Mouse (Mus musculus) intestine, postnatal 0 days (tissue): ENCODE measurements around the gene Rnf166. TPM values are rescaled to one million over a fixed set of nuclear protein-coding genes. Genes with fewer than 3 reads are reported as not detected.

ENCODE experiments used
- ATAC-seq: fragments of 200-750 bp; cut with Nextera tagmentation; 2 replicates; pipeline ENCODE4 v1.8.0; 2017; ENCODE audit warnings: mild to moderate bottlenecking, moderate TSS enrichment, moderate library complexity
- H3K27ac ChIP-seq: fragments of 300-500 bp; sonication (generic); 2 replicates; pipeline ENCODE4 v1.5.1; 2014; ENCODE audit warnings: mild to moderate bottlenecking, low read depth, low read length, moderate library complexity
- H3K27me3 ChIP-seq: fragments of 300-500 bp; sonication (generic); replicated peaks from 2 replicates; pipeline ENCODE4 v1.6.1; 2014; ENCODE audit warnings: low read length, mixed read lengths; ENCODE audit not compliant: control insufficient read depth, insufficient read depth
- H3K36me3 ChIP-seq: fragments of 300-500 bp; sonication (generic); 2 replicates; pipeline ENCODE4 v1.6.1; 2014; ENCODE audit warnings: mild to moderate bottlenecking, moderate library complexity; ENCODE audit not compliant: control insufficient read depth, insufficient read depth
- H3K4me1 ChIP-seq: fragments of 300-500 bp; sonication (generic); replicated peaks from 2 replicates; pipeline ENCODE4 v1.6.1; 2014; ENCODE audit warnings: antibody characterized with exemption, low read length, mixed read lengths; ENCODE audit not compliant: control insufficient read depth, insufficient read depth
- H3K4me2 ChIP-seq: fragments of 300-500 bp; sonication (generic); replicated peaks from 2 replicates; pipeline ENCODE4 v1.6.1; 2014; ENCODE audit warnings: low read depth, mild to moderate bottlenecking, moderate library complexity
- H3K4me3 ChIP-seq: fragments of 300-500 bp; sonication (generic); 2 replicates; pipeline ENCODE4 v1.5.1; 2014; ENCODE audit warnings: low read depth, low read length
- H3K9ac ChIP-seq: fragments of 300-500 bp; sonication (generic); 2 replicates; pipeline ENCODE4 v1.6.1; 2014; ENCODE audit warnings: mild to moderate bottlenecking, low read depth, low read length
- H3K9me3 ChIP-seq: fragments of 300-500 bp; sonication (generic); 2 replicates; pipeline ENCODE4 v1.6.1; 2016; ENCODE audit warnings: mixed run types; ENCODE audit not compliant: control insufficient read depth
- CTCF ChIP-seq: sonication (generic); IDR thresholded peaks from 2 replicates; pipeline ENCODE4 v1.5.1; 2016; ENCODE audit warnings: low read depth, mild to moderate bottlenecking, control low read depth, antibody characterized with exemption, moderate library complexity
- WGBS: fragments of 180-500 bp; shearing (Covaris S2); extraction: QIAGEN DNeasy Blood & Tissue Kit; methylation state at CpG from one replicate; pipeline ENCODE4 v1.1.7; 2014; 5-methylcytosine and 5-hydroxymethylcytosine counted together
- polyA plus RNA-seq: library from polyadenylated mRNA; unstranded; fragments of >200 nt; fragmentation: Nextera tagmentation; extraction: Ambion mirVana; gene quantifications from 2 replicates; pipeline ENCODE4 v1.2.1, GENCODE M21; 2015

Gene Rnf166
- polyA plus RNA-seq, 1 experiment from 2014 or later: 22.8 TPM

- Histone ChIP-seq H3K9ac (no peak overlapping the region), H3K27me3 (peaks cover 8% of the 10 kb centered on the region; the same call in 1 of the 2 replicates), H3K4me3 (no peak overlapping the region), H3K27ac (peak overlapping the region; percentile 67), H3K36me3 (peaks cover 35% of the 10 kb centered on the region), H3K4me1 (peaks cover 2% of the 10 kb centered on the region; the same call in 1 of the 2 replicates), H3K4me2 (no peak overlapping the region), H3K9me3 (no peaks in the 10 kb centered on the region)
- no peak for TF ChIP-seq CTCF
- WGBS: 25% methylated on average over 12 of the region's 12 CpGs
- ATAC-seq: peak; percentile 36
Measured at GRCm38 (mm10) chr8:122463651-122464640, 11.9 kb downstream of the Rnf166 start.

- ATAC-seq: no peak
Measured at GRCm38 (mm10) chr8:122462510-122462909, 13.4 kb downstream of the Rnf166 start.

GRCm38 (mm10) chr8:122461473-122462148 lies 14.3 kb downstream of the Rnf166 start:
- H3K4me3 ChIP-seq: no peak overlapping the region
- no peaks in the 10 kb centered on the region for H3K9me3 ChIP-seq
- no peak for TF ChIP-seq CTCF
- H3K36me3 ChIP-seq: peaks cover 12% of the 10 kb centered on the region; the same call in 1 of the 2 replicates
- H3K27me3 ChIP-seq: peaks cover 10% of the 10 kb centered on the region; the same call in 1 of the 2 replicates
- no peak overlapping the region for H3K9ac ChIP-seq
- no peak overlapping the region; the same call in 1 of the 2 replicates for H3K4me2 ChIP-seq
- no peak overlapping the region for H3K27ac ChIP-seq
- H3K4me1 ChIP-seq: peaks cover 2% of the 10 kb centered on the region; the same call in 1 of the 2 replicates
- 77% methylated on average over 11 of the region's 11 CpGs for WGBS
- no peak for ATAC-seq

More at GRCm38 (mm10) chr8:122462510-122462909, 13.4 kb downstream of the Rnf166 start:
- Histone ChIP-seq H3K4me3 (no peak overlapping the region), H3K9ac (no peak overlapping the region), H3K27me3 (peaks cover 10% of the 10 kb centered on the region; the same call in 1 of the 2 replicates), H3K27ac (no peak overlapping the region), H3K4me1 (peaks cover 2% of the 10 kb centered on the region; the same call in 1 of the 2 replicates), H3K36me3 (peaks cover 21% of the 10 kb centered on the region), H3K4me2 (no peak overlapping the region), H3K9me3 (no peaks in the 10 kb centered on the region)
- no peak for TF ChIP-seq CTCF
- WGBS: 79% methylated on average over 8 of the region's 8 CpGs

- Histone ChIP-seq H3K36me3 (0 out of 2 replicates have a peak, but pooled peaks cover 4% of the 10 kb centered on the region), H3K4me3 (peak within 1 kb of the TSS; percentile 22), H3K27me3 (peaks cover 10% of the 10 kb centered on the region; the same call in 1 of the 2 replicates), H3K4me1 (peaks cover 2% of the 10 kb centered on the region; the same call in 1 of the 2 replicates), H3K27ac (no peak within 1 kb of the TSS), H3K9ac (peak within 1 kb of the TSS; percentile 35; the same call in 1 of the 2 replicates), H3K4me2 (peak within 1 kb of the TSS; percentile 68), H3K9me3 (no peaks in the 10 kb centered on the region)
- peak; percentile 93 for ATAC-seq
- WGBS: 2% methylated on average over 55 of the region's 56 CpGs
- no peak for TF ChIP-seq CTCF
Measured at GRCm38 (mm10) chr8:122460524-122461472, 15.1 kb downstream of the Rnf166 start, which contains the start of gene Snai3. Gene Snai3, minus strand, starts transcription at chr8:122460733.

GRCm38 (mm10) chr8:122459990-122460389 lies 15.9 kb downstream of the Rnf166 start:
- H3K4me3 ChIP-seq: peak overlapping the region; percentile 22; the same call in 1 of the 2 replicates
- H3K9ac ChIP-seq: no peak overlapping the region
- no peaks in the 10 kb centered on the region for H3K36me3 ChIP-seq
- H3K4me2 ChIP-seq: peak overlapping the region; percentile 68
- no peak for TF ChIP-seq CTCF
- H3K27me3 ChIP-seq: peaks cover 10% of the 10 kb centered on the region; the same call in 1 of the 2 replicates
- WGBS: 32% methylated on average over 7 of the region's 7 CpGs
- peaks cover 2% of the 10 kb centered on the region; the same call in 1 of the 2 replicates for H3K4me1 ChIP-seq
- ATAC-seq: no peak
- H3K9me3 ChIP-seq: no peaks in the 10 kb centered on the region
- no peak overlapping the region for H3K27ac ChIP-seq
